Mouse (Mus musculus): ENCODE measurements around the gene Arpin. TPM values are rescaled to one million over a fixed set of nuclear protein-coding genes. Genes with fewer than 3 reads are reported as not detected.

Gene Arpin
- polyA plus RNA-seq, 1 experiment from 2014 or later, result 16.1 TPM

- Histone ChIP-seq H3K4me1 (no peaks in the 10 kb centered on the region), H3K27me3 (ENCODE audit: low read depth, poor library complexity, severe bottlenecking) (no peaks in the 10 kb centered on the region), H3K27ac (no peak overlapping the region), H3K36me3 (peaks cover 63% of the 10 kb centered on the region), H3K4me3 (no peak overlapping the region), H3K9me3 (replicated peaks) (no peaks in the 10 kb centered on the region)
- DNase-seq (ENCODE audit: low spot score), result no peak
- WGBS, result 92% methylated on average over 7 of the region's 7 CpGs
These were observed 51.4 kb downstream of the Arpin start for GRCm38 (mm10) chr7:79883613-79884334.

GRCm38 (mm10) chr7:79881901-79882300 lies 53.3 kb downstream of the Arpin start:
- Histone ChIP-seq H3K27me3 (ENCODE audit: low read depth, poor library complexity, severe bottlenecking) (no peaks in the 10 kb centered on the region), H3K4me3 (no peak overlapping the region), H3K36me3 (peaks cover 60% of the 10 kb centered on the region), H3K27ac (no peak overlapping the region), H3K9me3 (replicated peaks) (no peaks in the 10 kb centered on the region), H3K4me1 (no peaks in the 10 kb centered on the region)
- DNase-seq (ENCODE audit: low spot score), result no peak
- 95% methylated on average over 6 of the region's 6 CpGs for WGBS

GRCm38 (mm10) chr7:79880998-79881397 lies 54.2 kb downstream of the Arpin start:
- Histone ChIP-seq H3K4me1 (no peaks in the 10 kb centered on the region), H3K4me3 (no peak overlapping the region), H3K9me3 (replicated peaks) (no peaks in the 10 kb centered on the region), H3K27me3 (ENCODE audit: low read depth, poor library complexity, severe bottlenecking) (no peaks in the 10 kb centered on the region), H3K27ac (no peak overlapping the region), H3K36me3 (peaks cover 63% of the 10 kb centered on the region)
- DNase-seq (ENCODE audit: low spot score), result no peak
- WGBS, result 37% methylated on average over 3 of the region's 3 CpGs

GRCm38 (mm10) chr7:79880033-79880432 lies 55.1 kb downstream of the Arpin start:
- no peak for DNase-seq (ENCODE audit: low spot score)
- no peaks in the 10 kb centered on the region for H3K27me3 ChIP-seq (ENCODE audit: low read depth, poor library complexity, severe bottlenecking)
- H3K4me1 ChIP-seq, result no peaks in the 10 kb centered on the region
- H3K4me3 ChIP-seq, result no peak overlapping the region
- H3K36me3 ChIP-seq, result peaks cover 56% of the 10 kb centered on the region
- H3K9me3 ChIP-seq (replicated peaks), result no peaks in the 10 kb centered on the region
- 86% methylated on average over 6 of the region's 6 CpGs for WGBS
- no peak overlapping the region for H3K27ac ChIP-seq

- Histone ChIP-seq H3K4me3 (no peak overlapping the region), H3K4me1 (no peaks in the 10 kb centered on the region), H3K27me3 (ENCODE audit: low read depth, poor library complexity, severe bottlenecking) (no peaks in the 10 kb centered on the region), H3K36me3 (peaks cover 51% of the 10 kb centered on the region), H3K9me3 (replicated peaks) (no peaks in the 10 kb centered on the region), H3K27ac (no peak overlapping the region)
- DNase-seq (ENCODE audit: low spot score), result no peak
- WGBS, result 59% methylated on average over 2 of the region's 2 CpGs
These were observed 56.6 kb downstream of the Arpin start for GRCm38 (mm10) chr7:79878455-79879025.

Small RNA genes within 50 kb of the gene (microRNA-seq; reads per million reads assigned to microRNA genes)
- not detected for gene Gm24541

Other genes starting within 250 kb of the Arpin start
- gene Kif7, start 219.6 kb downstream of the Arpin start, polyA plus RNA-seq (2016; fragmentation: Nextera tagmentation; extraction: Ambion mirVana), result 7.2 and 8.5 TPM in 2 replicates
- not detected in 2 replicates for gene Plin1, start 202.5 kb downstream of the Arpin start, polyA plus RNA-seq (2016; fragmentation: Nextera tagmentation; extraction: Ambion mirVana)
- gene Pex11a, start 192.2 kb downstream of the Arpin start, polyA plus RNA-seq (2016; fragmentation: Nextera tagmentation; extraction: Ambion mirVana), result 6.6 and 11.3 TPM in 2 replicates
- 0.19 and 0.35 TPM in 2 replicates for gene Wdr93, start 192.2 kb downstream of the Arpin start, polyA plus RNA-seq (2016; fragmentation: Nextera tagmentation; extraction: Ambion mirVana)
- gene Mesp1, start 141.6 kb downstream of the Arpin start, polyA plus RNA-seq (2016; fragmentation: Nextera tagmentation; extraction: Ambion mirVana), result not detected in 2 replicates
- 0.21 TPM in 1 of 2 replicates, not detected in the other for gene Mesp2, start 124.6 kb downstream of the Arpin start, polyA plus RNA-seq (2016; fragmentation: Nextera tagmentation; extraction: Ambion mirVana)
- gene Anpep, start 74.3 kb downstream of the Arpin start, polyA plus RNA-seq (2016; fragmentation: Nextera tagmentation; extraction: Ambion mirVana), result 8.1 and 9.7 TPM in 2 replicates
- 41.7 and 44.4 TPM in 2 replicates for gene Ap3s2, start 14.7 kb downstream of the Arpin start, polyA plus RNA-seq (2016; fragmentation: Nextera tagmentation; extraction: Ambion mirVana)
- 19.4 and 19.7 TPM in 2 replicates for gene Zfp710, start 89.5 kb upstream of the Arpin start, polyA plus RNA-seq (2016; fragmentation: Nextera tagmentation; extraction: Ambion mirVana)
- 533 and 582 TPM in 2 replicates for gene Idh2, start 180.0 kb upstream of the Arpin start, polyA plus RNA-seq (2016; fragmentation: Nextera tagmentation; extraction: Ambion mirVana)

Data from limb, embryonic 10.5 days (tissue).